20 mouse cellular contexts compared by ENCODE assay signal in genomic region chr11:110267232-110267631, GRCm38 (mm10). TPM values are rescaled to one million over a fixed set of nuclear protein-coding genes. Genes with fewer than 3 reads are reported as not detected.
DNase-seq lines count a peak whose midpoint lies in the region; ATAC-seq and TF ChIP-seq lines count a peak whose summit lies in the region.
"Had no signal": no experiment of that assay in that cellular context is flagged by ENCODE, and none has a peak within 500 bp of the region (broad histone marks: within the 10 kb centered on the region; RNA-seq: fewer than 3 reads in every experiment).

No protein-coding gene starts in this region.

- no peak overlapping the region for H3K4me3 ChIP-seq in MEL (ENCODE audit: control insufficient read depth in 1 of 2, insufficient read depth in 1 of 2, low read depth in 2 of 2, low read length in 2 of 2)
- no peak overlapping the region for H3K4me3 ChIP-seq in heart, embryonic 12.5 days

- WGBS in heart, embryonic 12.5 days = 83% methylated on average over 6 of the region's 6 CpGs

- no peak overlapping the region for H3K4me2 ChIP-seq in heart, embryonic 12.5 days

- peak; percentile 34 for DNase-seq in ovary, postnatal 36 days (ENCODE audit: low spot score)
- DNase-seq in ovary, postnatal 14 days (ENCODE audit: low spot score) = no peak
- DNase-seq in MEL (ENCODE audit: low read depth, low spot score) = peak; percentile 60
- peak; percentile 20 for DNase-seq in MEL-GATA-1-ER (ENCODE audit: extremely low read depth, low read depth)
- DNase-seq in left cerebral cortex, postnatal 10 days (ENCODE audit: extremely low spot score in 1 of 2, low spot score in 2 of 2) = no peak
- DNase-seq in adrenal gland, postnatal 4 days (ENCODE audit: low spot score in 2 of 2) = no peak
- DNase-seq: B cell, adult 2 months; cerebellum, adult 11 months; cerebellum, adult 11-12 months; cerebellum, adult 18-20 months; cerebellum, adult 2 months; cerebellum, adult 8-10 months had no signal

- no peaks in the 10 kb centered on the region for H3K9me3 ChIP-seq in MEL (replicated peaks; ENCODE audit: insufficient read depth, low read length)
- no peaks in the 10 kb centered on the region for H3K9me3 ChIP-seq in heart, embryonic 12.5 days (replicated peaks)

- no peaks in the 10 kb centered on the region for H3K27me3 ChIP-seq in MEL (ENCODE audit: control insufficient read depth in 1 of 2, insufficient read depth in 2 of 2, low read length in 2 of 2)
- no peaks in the 10 kb centered on the region for H3K27me3 ChIP-seq in heart, embryonic 12.5 days (replicated peaks)
- H3K27me3 ChIP-seq: CH12.LX had no signal

- no peak for TF ChIP-seq CTCF in MEL (IDR thresholded peaks at IDR 0.05 in 2 of 3, conservative IDR thresholded peaks at IDR 0.05 in 1 of 3; ENCODE audit: control insufficient read depth in 1 of 3, insufficient read depth in 1 of 3, low read depth in 2 of 3, low read length in 3 of 3, poor library complexity in 1 of 3, severe bottlenecking in 1 of 3)

- 0 out of 2 replicates have a peak, but pooled peaks have one; percentile 3 for ATAC-seq in erythroid progenitor cell, adult 5-6 weeks (replicated peaks; ENCODE audit: low FRiP score, poor library complexity, severe bottlenecking)
- ATAC-seq in heart, embryonic 12.5 days (ENCODE audit: insufficient number of reproducible peaks, low FRiP score) = no peak
- ATAC-seq: activated CD4-positive, CD25-positive, alpha-beta regulatory T cell, adult 4 months; CD4-positive, CD25-positive, alpha-beta regulatory T cell, adult 4 months; Patski had no signal

- no peak for TF ChIP-seq RAD21 in MEL (IDR thresholded peaks at IDR 0.05; ENCODE audit: low read depth, low read length)

- TF ChIP-seq EP300 in MEL (IDR thresholded peaks at IDR 0.05; ENCODE audit: low read depth in 1 of 2, low read length in 2 of 2) = peak; percentile 66 to 74

- peaks cover 2 to 19% of the 10 kb centered on the region in 2 experiments; a peak in 3 of 4 replicates for H3K4me1 ChIP-seq in MEL (ENCODE audit: control insufficient read depth in 1 of 2, insufficient read depth in 2 of 2, low read length in 2 of 2)
- H3K4me1 ChIP-seq in heart, embryonic 12.5 days (replicated peaks) = no peaks in the 10 kb centered on the region

- H3K36me3 ChIP-seq in MEL (ENCODE audit: control insufficient read depth in 1 of 2, insufficient read depth in 2 of 2, low read length in 2 of 2) = peaks cover 0 to 7% of the 10 kb centered on the region in 2 experiments; a peak in 2 of 4 replicates
- H3K36me3 ChIP-seq in heart, embryonic 12.5 days = no peaks in the 10 kb centered on the region
- H3K36me3 ChIP-seq: G1E had no signal

- H3K9ac ChIP-seq in MEL (ENCODE audit: control insufficient read depth, low read depth, low read length, poor library complexity, severe bottlenecking) = no peak overlapping the region
- no peak overlapping the region for H3K9ac ChIP-seq in heart, embryonic 12.5 days

- no peaks in the 10 kb centered on the region for H3K79me2 ChIP-seq in MEL (ENCODE audit: control insufficient read depth, insufficient read depth, low read length, poor library complexity)

- intact Hi-C loops in left cerebral cortex, postnatal 10 days (cut with DNase I) = no loop called here

- H3K27ac ChIP-seq in MEL (ENCODE audit: control insufficient read depth, low read depth, low read length) = no peak overlapping the region
- no peak overlapping the region for H3K27ac ChIP-seq in heart, embryonic 12.5 days (ENCODE audit: poor library complexity, severe bottlenecking)

- TF ChIP-seq POLR2A in MEL (IDR thresholded peaks at IDR 0.05; ENCODE audit: control insufficient read depth in 1 of 2, insufficient read depth in 1 of 2, low read depth in 1 of 2, low read length in 2 of 2, poor library complexity in 1 of 2) = no peak

TF ChIP-seq in MEL, 35 proteins besides CTCF, POLR2A, EP300 and RAD21:
- TF ChIP-seq RCOR1 (IDR thresholded peaks at IDR 0.05; ENCODE audit: low read depth, low read length) (peak; percentile 47; the same call in 1 of the 2 replicates), BHLHE40 (IDR thresholded peaks at IDR 0.05; ENCODE audit: borderline replicate concordance, low read depth, low read length) (no peak), GATA1 (IDR thresholded peaks at IDR 0.05; ENCODE audit: low read depth, low read length) (peak; percentile 50; the same call in 1 of the 2 replicates)

RNA-seq across cellular contexts. Expression of gene Abca6, which starts 15.7 kb away (rescaled TPM):
- not detected in 2 replicates for total RNA-seq in MEL (2012; rRNA removed)
- not detected for polyA plus RNA-seq in MEL (2012; ENCODE audit: insufficient read depth in 1 of 2, insufficient read length in 2 of 2, low read depth in 1 of 2, low replicate concordance in 2 of 2, missing spikeins in 1 of 2)
- total RNA-seq in erythroid progenitor cell, adult 5-6 weeks (2015; ENCODE audit: low replicate concordance) = 2.2 TPM in 1 of 2 replicates, not detected in the other
- 0.38 TPM in 1 of 2 replicates, not detected in the other for total RNA-seq in erythroid progenitor cell, adult 5-6 weeks (2017; ENCODE audit: low replicate concordance)
- 1 to 10 TPM; 1.1 to 1.4 TPM for total RNA-seq in left cerebral cortex, postnatal 10 days (2021)
- total RNA-seq in adrenal gland, postnatal 4 days (2021) = 1 to 10 TPM; 3.2 to 9.8 TPM
- 0.54 and 0.64 TPM in 2 replicates for polyA plus RNA-seq in heart, embryonic 12.5 days (2016; fragmentation: Nextera tagmentation; extraction: Ambion mirVana)
- total RNA-seq: G1E had no signal
- polyA plus RNA-seq: activated CD4-positive, CD25-positive, alpha-beta regulatory T cell, adult 4 months; C2C12; CD4-positive, CD25-positive, alpha-beta regulatory T cell, adult 4 months; G1E; Patski had no signal

Comparison
In these comparisons a context has a peak if more than half of its experiments do, and no peak if none do; other contexts are left out.
1. DNase-seq: peak in ovary, postnatal 36 days (single experiment), MEL (single experiment) and MEL-GATA-1-ER (single experiment); none in ovary, postnatal 14 days (single experiment), left cerebral cortex, postnatal 10 days (0 of 2) and adrenal gland, postnatal 4 days (0 of 2).